Mouse (Mus musculus) lung, adult 2 months (tissue): Measurements from ENCODE around the gene Umad1. TPM values are rescaled to one million over a fixed set of nuclear protein-coding genes. Genes with fewer than 3 reads are reported as not detected.

Experiments
- DNase-seq: peaks from one replicate; pipeline ENCODE4 v3.0.0; 2022
- H3K4me1 ChIP-seq: fragments of 200-500 bp; 2 replicates; pipeline ENCODE4 v1.6.1; 2011; ENCODE audit warnings: low read length; ENCODE audit not compliant: control insufficient read depth, insufficient read depth
- H3K4me3 ChIP-seq: fragments of 200-500 bp; replicated peaks from 2 replicates; pipeline ENCODE3; 2011; ENCODE audit warnings: low read depth, mild to moderate bottlenecking, control low read depth, low read length; ENCODE audit errors: extremely low read depth
- CTCF ChIP-seq: fragments of 200-500 bp; IDR thresholded peaks from 2 replicates; pipeline ENCODE4 v1.5.1; 2011; ENCODE audit warnings: mild to moderate bottlenecking, low read length, control low read depth; ENCODE audit not compliant: insufficient read depth
- POLR2A ChIP-seq: fragments of 200-500 bp; IDR thresholded peaks from 2 replicates; pipeline ENCODE4 v1.6.1; 2011; ENCODE audit warnings: low read depth, mild to moderate bottlenecking, control low read depth, low read length, borderline replicate concordance; ENCODE audit errors: extremely low read depth
- WGBS: fragments of 180-500 bp; shearing (Covaris S2); methylation state at CpG from one replicate; pipeline ENCODE4 v1.1.7; 2018; 5-methylcytosine and 5-hydroxymethylcytosine counted together
- polyA plus RNA-seq: library from polyadenylated mRNA; depleted of rRNA; stranded (reverse); fragments of >200 nt; gene quantifications from 2 replicates; pipeline ENCODE4 v1.2.3, GENCODE M21; 2012

Gene Umad1
- polyA plus RNA-seq, 1 experiment: 8.7 TPM

GRCm38 (mm10) chr6:8423142-8423541, 164.1 kb downstream of the Umad1 start:
- whole genome bisulfite sequencing: 91% methylated on average over 2 of the region's 2 CpGs
- H3K4me3 ChIP-seq: no peak overlapping the region
- no peak for TF ChIP-seq CTCF
- no peak for TF ChIP-seq POLR2A

GRCm38 (mm10) chr6:8427692-8428091, 168.6 kb downstream of the Umad1 start:
- H3K4me3 ChIP-seq: no peak overlapping the region
- no peak for TF ChIP-seq CTCF
- no peak for TF ChIP-seq POLR2A
- H3K4me1 ChIP-seq: peaks cover 2% of the 10 kb centered on the region
- DNase-seq: no peak
- WGBS: 65% methylated on average over 5 of the region's 5 CpGs

More at GRCm38 (mm10) chr6:8423142-8423541, 164.1 kb downstream of the Umad1 start:
- H3K4me1 ChIP-seq: peaks cover 4% of the 10 kb centered on the region; the same call in 1 of the 2 replicates
- no peak for DNase-seq

- Histone ChIP-seq H3K4me3 (no peak overlapping the region), H3K4me1 (peaks cover 3% of the 10 kb centered on the region)
- DNase-seq: no peak
- TF ChIP-seq POLR2A (no peak), CTCF (no peak)
- WGBS: 89% methylated on average over 9 of the region's 9 CpGs
Observed at GRCm38 (mm10) chr6:8430610-8431234, 171.6 kb downstream of the Umad1 start.

GRCm38 (mm10) chr6:8433179-8433578, 174.1 kb downstream of the Umad1 start:
- TF ChIP-seq POLR2A (no peak), CTCF (no peak)
- no peak overlapping the region for H3K4me3 ChIP-seq
- 66% methylated on average over 9 of the region's 9 CpGs for WGBS
- DNase-seq: no peak
- H3K4me1 ChIP-seq: peaks cover 3% of the 10 kb centered on the region

- TF ChIP-seq CTCF (no peak), POLR2A (no peak)
- no peak for DNase-seq
- 90% methylated on average over 3 of the region's 3 CpGs for WGBS
- H3K4me1 ChIP-seq: no peaks in the 10 kb centered on the region; the same call in 1 of the 2 replicates
- no peak overlapping the region for H3K4me3 ChIP-seq
Observed at GRCm38 (mm10) chr6:8437937-8438336, 178.8 kb downstream of the Umad1 start.

- no peak overlapping the region for H3K4me3 ChIP-seq
- H3K4me1 ChIP-seq: no peaks in the 10 kb centered on the region
- WGBS: 86% methylated on average over 3 of the region's 3 CpGs
- DNase-seq: no peak
- TF ChIP-seq POLR2A (no peak), CTCF (no peak)
Observed at GRCm38 (mm10) chr6:8441814-8442213, 182.7 kb downstream of the Umad1 start.

- no peaks in the 10 kb centered on the region for H3K4me1 ChIP-seq
- H3K4me3 ChIP-seq: no peak overlapping the region
- DNase-seq: peak; percentile 11
- TF ChIP-seq CTCF: no peak
- TF ChIP-seq POLR2A: no peak
- 56% methylated on average over 5 of the region's 5 CpGs for WGBS
Observed at GRCm38 (mm10) chr6:8446786-8447185, 187.7 kb downstream of the Umad1 start.

- no peaks in the 10 kb centered on the region for H3K4me1 ChIP-seq
- TF ChIP-seq POLR2A: no peak
- TF ChIP-seq CTCF: no peak
- no peak overlapping the region for H3K4me3 ChIP-seq
- 81% methylated on average over 5 of the region's 5 CpGs for WGBS
- no peak for DNase-seq
Observed at GRCm38 (mm10) chr6:8455599-8455998, 196.5 kb downstream of the Umad1 start.

GRCm38 (mm10) chr6:8458596-8458995, 199.5 kb downstream of the Umad1 start:
- WGBS: 86% methylated on average over 4 of the region's 4 CpGs
- no peak for DNase-seq
- TF ChIP-seq CTCF: no peak
- no peak for TF ChIP-seq POLR2A
- Histone ChIP-seq H3K4me3 (no peak overlapping the region), H3K4me1 (no peaks in the 10 kb centered on the region)

- 70% methylated on average over 2 of the region's 2 CpGs for WGBS
- Histone ChIP-seq H3K4me1 (peaks cover 2% of the 10 kb centered on the region; the same call in 1 of the 2 replicates), H3K4me3 (no peak overlapping the region)
- no peak for TF ChIP-seq POLR2A
- no peak for TF ChIP-seq CTCF
- DNase-seq: no peak
Observed at GRCm38 (mm10) chr6:8462447-8462846, 203.4 kb downstream of the Umad1 start.
